Mouse (Mus musculus): Measurements from ENCODE around the gene Mafb. TPM values are rescaled to one million over a fixed set of nuclear protein-coding genes. Genes with fewer than 3 reads are reported as not detected.

Mafb gene
- polyA plus RNA-seq, 1 experiment = not detected

DNA sequence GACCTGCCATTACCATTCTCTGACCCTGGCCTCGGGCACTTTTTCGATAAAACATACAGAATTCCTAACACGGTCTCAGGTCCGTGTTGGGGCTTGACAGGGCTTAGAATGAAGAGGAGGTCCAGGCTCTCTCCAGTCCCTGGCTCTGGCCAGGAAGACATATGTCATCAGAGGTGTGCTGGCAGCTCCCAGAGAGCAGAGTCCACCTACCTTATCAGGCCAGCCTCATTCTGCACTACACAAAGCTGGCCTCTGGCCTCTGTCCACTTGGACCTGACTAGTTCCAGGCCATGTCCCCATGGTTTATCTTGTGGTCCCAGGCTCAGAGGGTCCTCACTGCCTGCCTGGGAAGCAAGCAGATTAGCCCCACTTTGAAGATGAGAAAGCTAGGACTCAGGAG is 17.3 kb downstream of the Mafb start:
- no peak for TF ChIP-seq GATA1 (IDR thresholded peaks at IDR 0.05; ENCODE audit: low read length)

DNA sequence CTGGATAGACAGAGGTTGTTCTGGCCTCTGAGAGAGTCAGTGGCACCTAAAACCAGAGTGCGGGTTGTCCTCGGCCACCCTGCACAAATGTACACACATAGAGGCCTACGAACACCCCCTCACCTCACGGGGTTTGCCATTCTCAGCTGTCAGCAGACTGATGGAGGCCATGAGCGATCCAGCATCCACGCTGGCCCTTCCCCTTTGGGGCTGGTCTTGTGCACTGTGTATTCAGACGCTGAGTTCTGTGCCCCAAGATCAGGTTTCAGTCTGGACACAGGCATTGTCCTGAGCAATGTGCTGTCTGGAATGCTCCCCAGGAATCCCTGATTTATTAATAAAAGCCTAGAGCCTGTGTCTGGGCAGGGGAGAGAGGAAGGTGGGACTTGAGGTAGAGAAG is 18.1 kb downstream of the Mafb start:
- TF ChIP-seq GATA1 (IDR thresholded peaks at IDR 0.05; ENCODE audit: low read length) = no peak

DNA sequence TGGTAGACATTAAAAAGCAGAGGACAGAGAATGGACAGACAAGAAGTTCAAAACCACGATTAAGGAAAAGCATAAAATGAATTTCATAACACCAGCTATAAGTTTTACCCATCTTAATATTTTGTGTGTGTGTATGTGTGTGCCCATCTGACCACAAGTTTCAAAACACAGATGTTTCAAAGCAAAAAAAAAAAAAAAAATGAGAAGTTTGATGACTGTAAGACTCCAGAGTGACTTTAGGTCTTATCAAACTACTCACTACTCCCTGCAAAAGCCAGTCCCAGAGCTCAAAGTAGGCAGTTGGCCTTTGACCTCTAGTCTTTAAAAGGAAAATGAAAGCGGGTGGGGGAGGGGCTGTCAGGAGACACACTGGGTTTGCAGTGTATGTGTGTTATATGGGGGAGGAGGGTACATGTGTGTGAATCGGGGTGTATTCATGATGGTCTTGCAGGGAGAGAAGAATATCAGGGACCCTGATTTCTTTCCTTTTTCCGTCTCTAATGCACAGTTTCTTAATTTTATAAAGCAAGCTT is 18.7 kb downstream of the Mafb start:
- no peak for TF ChIP-seq GATA1 (IDR thresholded peaks at IDR 0.05; ENCODE audit: low read length)

DNA sequence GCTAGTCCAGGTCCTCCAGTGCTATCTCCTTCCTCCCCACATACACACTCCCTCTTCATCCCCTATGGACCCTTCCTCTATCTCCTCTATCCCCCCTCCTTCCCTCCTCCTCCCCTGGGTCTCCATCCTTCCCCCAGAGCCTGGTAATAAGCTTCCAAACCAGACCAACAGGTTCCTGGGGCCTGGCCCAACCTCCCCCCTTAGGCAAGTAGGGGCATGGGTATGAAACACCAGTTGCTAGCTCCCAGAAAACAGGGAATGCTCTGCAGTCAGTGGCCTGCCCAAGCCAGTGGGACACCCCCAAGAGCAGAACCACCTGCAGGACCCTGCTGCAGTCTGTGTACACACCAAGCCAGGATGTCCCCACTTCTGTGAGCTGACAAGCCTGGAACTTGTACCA is 21.2 kb downstream of the Mafb start:
- no peak for TF ChIP-seq GATA1 (IDR thresholded peaks at IDR 0.05; ENCODE audit: low read length)

DNA sequence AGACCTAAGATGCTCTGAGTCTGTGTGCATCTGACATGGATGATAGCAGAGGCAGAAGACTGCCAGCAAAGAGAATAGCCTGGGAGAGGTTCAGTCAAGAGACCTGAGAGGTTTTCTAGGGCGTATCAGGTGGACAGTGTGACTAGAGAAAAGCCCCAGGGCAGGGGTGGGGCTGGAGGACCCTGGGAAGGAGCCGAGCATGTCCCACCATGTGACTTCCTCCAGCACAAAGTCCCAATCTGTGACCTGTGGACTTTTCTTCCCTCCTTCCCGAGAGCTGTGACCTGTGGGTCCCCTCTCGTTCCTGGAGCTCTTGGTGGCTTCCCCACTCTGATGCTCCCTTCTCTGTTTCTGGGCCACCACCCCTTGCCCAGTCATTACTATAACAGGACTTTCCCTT is 26.7 kb downstream of the Mafb start:
- no peak for TF ChIP-seq GATA1 (IDR thresholded peaks at IDR 0.05; ENCODE audit: low read length)

DNA sequence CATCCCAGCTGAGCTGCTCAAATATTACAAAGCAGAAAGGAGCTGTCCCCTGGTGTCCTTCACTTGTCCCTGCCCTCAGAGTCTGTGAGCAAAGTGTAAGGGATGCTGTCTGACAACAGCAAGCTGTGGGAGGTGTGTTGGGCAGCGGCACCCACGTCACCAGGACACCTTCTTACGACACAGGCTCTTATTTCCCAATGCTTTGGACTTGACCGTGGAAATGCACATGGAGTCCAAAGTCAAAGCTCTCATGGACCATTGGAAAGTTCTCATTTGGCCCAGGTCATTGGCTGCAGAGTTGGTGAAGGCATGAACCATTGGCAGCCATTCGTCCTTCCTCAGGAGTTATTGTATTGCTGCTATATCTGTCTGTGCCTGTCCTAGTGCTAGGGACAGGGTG is 27.3 kb downstream of the Mafb start:
- TF ChIP-seq GATA1 (IDR thresholded peaks at IDR 0.05; ENCODE audit: low read length) = no peak

DNA sequence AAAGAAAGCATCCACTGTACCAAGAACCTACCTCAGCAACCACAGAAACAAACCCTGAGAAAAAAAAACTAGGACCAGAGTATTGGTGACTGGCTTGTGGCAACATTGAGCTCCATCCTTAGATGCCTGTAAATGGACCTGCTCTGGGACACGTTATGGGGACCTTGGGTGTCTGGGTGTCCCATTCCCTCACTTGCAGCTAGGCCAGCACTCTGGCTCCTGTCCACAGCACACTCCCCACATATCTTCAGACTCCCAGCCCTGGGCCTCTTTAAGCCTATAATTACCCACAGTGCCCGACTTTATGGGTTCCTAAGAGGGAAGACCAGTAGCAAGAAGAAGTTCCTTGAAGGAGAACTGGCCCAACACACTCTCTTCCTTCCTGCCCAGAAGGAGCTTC is 30.8 kb downstream of the Mafb start:
- no peak for TF ChIP-seq GATA1 (IDR thresholded peaks at IDR 0.05; ENCODE audit: low read length)

DNA sequence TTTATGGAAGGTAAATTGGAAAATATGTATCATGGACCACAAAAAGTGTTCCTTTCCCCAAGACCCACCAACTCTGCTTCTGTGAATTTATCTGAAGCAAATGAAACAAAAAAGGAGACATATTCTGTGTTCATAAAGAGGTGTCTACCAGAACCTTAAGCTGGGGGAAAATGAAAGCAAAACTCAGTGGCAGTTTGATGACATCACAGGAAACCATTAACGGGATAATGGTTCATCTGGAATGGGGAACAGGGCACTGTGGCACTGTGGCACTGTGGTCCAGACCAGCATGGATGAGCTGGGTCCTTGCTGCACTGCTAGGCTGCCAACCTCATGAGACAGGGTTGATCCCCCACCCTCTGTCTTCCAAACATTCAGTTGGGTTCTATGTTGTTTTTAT is 31.8 kb downstream of the Mafb start:
- no peak for TF ChIP-seq GATA1 (IDR thresholded peaks at IDR 0.05; ENCODE audit: low read length)

DNA sequence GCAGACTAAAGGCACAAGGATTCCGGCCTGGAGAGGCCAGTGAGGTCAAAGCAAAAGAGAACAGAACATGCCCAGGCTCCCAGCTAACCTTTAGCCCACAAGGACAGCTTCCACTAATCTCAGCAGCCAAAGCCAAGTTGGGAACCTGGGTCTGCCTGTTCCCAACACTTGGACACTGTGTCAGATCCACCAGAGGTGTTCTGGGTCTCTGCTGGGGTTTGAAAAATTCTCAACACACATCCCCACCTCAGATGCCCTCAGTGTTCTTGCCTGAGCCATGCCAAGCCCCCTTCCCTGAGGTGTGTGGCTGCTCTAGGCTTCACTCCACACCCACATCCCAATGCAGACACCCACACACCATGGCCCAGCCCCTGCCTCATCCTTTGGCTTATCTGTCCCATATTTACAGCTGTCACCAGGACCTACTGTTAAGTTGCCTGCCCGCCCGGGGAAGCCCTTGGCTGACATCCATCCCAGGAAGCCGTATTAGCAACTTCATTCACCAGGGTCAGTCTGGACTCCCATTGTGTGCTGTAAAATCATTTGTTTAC is 32.7 kb downstream of the Mafb start, which contains the start of gene Gm826:
Gene Gm826 (minus strand): TSS at position 52 of the 551 bp plus-strand sequence.
- no peak for TF ChIP-seq GATA1 (IDR thresholded peaks at IDR 0.05; ENCODE audit: low read length)

DNA sequence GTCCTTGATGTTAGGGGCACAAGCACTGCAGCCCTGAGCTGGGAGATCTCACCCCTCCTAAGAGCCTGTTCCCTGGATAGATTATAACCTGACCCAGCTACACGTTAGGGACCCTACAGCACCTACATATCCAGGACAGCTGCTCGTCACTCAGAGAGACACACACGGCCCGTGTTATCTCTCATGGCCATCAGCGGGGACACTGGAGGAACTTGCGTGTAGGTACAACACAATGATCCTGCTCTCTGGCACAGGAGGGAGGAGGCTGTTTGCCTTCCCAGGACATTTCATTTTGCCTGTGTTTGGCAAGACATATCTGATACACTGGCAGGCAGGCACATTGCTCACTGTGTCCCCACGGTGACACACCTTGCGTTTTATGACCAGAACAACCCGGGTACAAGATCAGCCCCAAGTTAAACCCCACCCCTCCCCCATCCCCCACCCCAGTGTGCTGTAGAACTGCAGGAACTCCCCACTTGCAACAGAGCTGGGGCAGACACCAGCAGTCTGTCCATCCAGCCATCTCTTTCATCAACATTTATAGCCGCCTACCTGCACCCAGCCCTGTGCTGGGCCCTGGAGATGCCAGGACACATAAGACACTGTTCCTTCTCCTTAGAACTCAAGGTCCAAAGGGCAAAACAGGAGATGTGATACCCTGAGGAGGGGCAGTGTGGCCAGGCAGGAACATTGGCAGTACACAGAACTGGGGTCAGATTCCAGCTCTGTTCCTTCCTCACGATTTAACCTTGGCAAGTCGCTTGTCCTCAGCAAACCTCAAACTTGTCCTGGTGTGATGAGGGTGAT is 34.1 kb downstream of the Mafb start:
- no peak for TF ChIP-seq GATA1 (IDR thresholded peaks at IDR 0.05; ENCODE audit: low read length)

DNA sequence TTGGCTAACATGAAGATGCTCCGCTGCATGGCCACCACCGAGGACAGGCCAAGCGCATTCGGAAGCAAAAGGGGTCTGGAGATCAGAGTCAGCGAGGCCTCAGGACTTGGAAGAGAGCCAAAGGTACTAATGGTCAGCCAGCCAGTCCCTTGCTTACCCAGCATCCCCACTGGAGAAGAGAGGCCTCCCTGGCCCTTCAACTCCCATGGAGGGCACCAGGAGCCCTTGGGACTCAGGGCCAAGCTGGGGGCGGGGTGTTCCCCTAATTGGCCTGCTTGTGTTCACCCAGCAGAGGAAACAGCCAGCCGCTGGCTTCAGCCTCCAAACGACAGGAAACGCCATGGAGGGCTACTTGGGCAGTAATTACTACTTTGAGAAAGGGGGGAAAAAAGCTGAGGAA is 38.0 kb downstream of the Mafb start:
- TF ChIP-seq GATA1 (IDR thresholded peaks at IDR 0.05; ENCODE audit: low read length) = no peak

DNA sequence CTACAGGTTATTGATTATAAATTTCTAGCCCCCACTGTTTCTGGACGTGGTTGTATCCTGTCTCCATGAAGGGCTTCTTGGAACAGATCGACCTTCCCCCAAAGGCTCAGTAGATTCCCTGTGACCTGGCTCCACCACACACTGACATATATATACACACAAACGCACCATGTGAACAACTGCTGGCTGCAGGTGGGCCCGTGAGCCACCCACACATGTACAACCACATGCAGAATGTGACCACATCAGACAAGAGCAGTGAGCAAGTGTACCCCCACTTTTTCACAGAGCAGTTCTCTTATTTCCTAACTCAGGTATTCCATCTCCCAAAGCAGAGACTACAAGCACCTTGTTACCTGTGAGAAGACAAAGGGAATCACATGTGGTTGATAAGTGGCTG is 39.1 kb downstream of the Mafb start:
- no peak for TF ChIP-seq GATA1 (IDR thresholded peaks at IDR 0.05; ENCODE audit: low read length)

DNA sequence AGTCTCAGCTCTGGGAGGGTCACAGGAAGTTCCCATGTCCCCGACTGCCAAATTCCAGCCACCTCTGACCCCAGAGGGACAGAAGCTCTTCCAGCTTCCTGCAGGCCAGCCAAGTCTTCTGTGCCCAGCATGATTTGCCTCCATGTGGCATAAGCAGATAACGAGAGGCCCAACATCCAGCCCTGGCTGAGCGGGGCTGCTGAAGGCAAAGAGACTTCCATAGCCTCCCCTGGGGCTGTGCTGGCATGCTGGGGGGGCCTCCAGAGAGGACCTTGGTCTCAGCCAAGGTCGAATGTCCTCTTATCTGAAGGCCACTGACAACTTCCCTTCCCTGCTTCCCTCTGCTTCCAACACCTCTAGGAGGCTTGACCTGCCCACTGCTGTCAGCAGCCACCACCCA is 39.7 kb downstream of the Mafb start:
- TF ChIP-seq GATA1 (IDR thresholded peaks at IDR 0.05; ENCODE audit: low read length) = no peak

DNA sequence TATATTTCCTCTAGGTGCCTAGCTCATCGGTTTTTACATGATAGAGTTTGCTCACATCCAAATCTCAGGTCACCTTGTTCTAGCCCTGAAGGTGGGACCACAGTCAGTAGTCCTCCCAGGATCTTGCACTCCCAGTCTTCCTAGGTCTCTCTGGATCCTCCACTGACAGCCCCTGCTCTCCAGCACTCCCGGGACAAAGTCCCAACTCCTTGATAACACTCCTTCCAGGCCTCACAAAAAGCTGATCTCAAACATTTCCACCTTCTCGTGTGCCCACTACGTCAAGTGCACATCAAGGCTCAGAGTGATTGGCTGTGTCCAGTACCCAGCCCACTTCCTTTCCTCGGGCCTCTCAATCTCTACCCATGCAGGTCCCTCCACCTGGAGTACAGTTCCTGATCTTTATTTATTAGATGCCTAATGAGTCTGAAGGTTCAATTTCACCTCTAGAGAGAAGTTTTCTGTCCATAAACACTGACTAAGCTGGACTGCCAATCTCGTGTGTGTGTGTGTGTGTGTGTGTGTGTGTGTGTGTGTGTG is 41.7 kb downstream of the Mafb start:
- TF ChIP-seq GATA1 (IDR thresholded peaks at IDR 0.05; ENCODE audit: low read length) = no peak

DNA sequence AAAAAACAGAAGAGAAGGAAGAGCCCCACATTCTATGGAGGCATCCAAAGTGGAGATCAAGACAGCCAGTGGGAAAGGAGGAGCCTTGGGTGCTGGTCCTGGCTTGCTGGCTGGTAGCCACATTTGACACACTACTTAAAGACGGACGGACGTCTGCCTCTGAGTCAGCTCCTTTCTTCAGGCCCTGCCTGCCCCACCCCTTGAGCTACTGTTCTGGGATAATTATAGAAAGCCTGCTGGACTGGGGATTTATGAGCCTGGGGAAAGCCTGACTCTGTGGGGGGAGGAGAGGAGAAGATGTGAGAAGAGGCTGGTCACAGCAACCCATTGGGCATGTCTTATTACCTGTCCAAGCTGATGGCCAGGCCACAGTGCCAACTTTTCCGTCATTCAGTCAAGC is 45.0 kb downstream of the Mafb start:
- TF ChIP-seq GATA1 (IDR thresholded peaks at IDR 0.05; ENCODE audit: low read length) = no peak

DNA sequence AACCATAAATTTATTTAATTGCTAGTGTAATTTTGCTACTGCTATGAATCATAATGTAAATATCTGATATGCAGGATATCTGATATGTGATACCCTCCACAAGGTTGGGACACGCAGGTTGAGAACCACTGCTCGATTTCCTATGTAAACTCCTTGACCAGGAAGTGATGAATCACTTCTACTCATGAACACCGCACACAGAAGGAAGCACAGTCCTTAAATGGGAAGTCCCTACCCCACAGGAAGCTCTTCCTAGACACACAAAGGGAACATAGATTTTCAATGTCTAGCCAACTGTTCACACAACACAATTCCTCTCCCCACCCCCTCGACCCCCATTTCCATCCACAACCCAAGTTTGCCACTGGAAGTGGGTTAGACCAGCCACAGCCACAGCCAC is 48.6 kb downstream of the Mafb start:
- TF ChIP-seq GATA1 (IDR thresholded peaks at IDR 0.05; ENCODE audit: low read length) = no peak

Other genes with a start within 250 kb of the Mafb start
- gene Gm826, start 32.9 kb downstream of the Mafb start, polyA plus RNA-seq (2012) = not detected in 2 replicates

Data from G1E-ER4 (cell line).